ENCODE assay signal across 8 mouse cellular contexts in the genomic region with DNA sequence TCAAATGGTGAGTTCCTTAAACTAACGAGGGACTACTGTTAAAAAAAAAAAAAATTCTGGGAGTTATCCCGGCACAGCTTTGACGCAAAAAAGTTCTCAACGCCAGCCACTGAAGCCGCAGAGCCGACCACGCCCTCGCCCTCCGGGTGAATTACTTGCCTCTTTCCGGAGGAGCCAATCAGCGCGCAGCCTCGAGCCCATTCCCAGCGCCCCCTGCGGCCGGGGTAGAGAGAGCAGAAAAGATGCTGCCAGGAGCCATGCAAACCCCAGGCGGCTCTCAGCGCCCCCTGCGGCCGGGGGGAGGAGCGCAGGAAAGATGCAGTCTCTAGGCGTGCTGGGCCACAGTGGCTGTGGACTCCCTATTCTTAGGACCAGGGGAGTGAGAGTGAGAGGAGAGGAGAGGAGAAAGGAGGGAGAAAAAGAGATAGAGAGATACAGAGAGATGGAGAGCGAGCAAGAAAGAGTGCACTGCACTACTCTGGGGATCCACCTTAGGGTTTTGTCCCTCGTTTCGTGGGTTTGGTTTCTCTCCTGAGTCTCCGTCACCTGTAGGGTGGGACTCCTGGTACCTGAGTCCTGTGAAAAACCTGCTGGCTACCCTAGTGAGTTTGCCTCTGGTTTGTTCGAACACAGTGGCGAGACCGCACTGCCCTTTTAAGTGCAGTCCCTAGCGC. TPM values are rescaled to one million over a fixed set of nuclear protein-coding genes. Genes with fewer than 3 reads are reported as not detected.
A peak's percentile ranks its signal among the peaks of the same experiment; 100 is the strongest.
DNase-seq lines count a peak whose midpoint lies in the region; ATAC-seq lines count a peak whose summit lies in the region.

No protein-coding gene starts in this region.

- H3K9ac ChIP-seq in hindbrain, embryonic 11.5 days (ENCODE audit: low read depth, low read length) = peak overlapping the region; percentile 51; the same call in 1 of the 2 replicates

- H3K4me3 ChIP-seq in hindbrain, embryonic 11.5 days (ENCODE audit: low read depth, low read length) = peak overlapping the region; percentile 70

- H3K27me3 ChIP-seq in hindbrain, embryonic 11.5 days (ENCODE audit: control insufficient read depth, insufficient read depth, low read length) = no peaks in the 10 kb centered on the region

- WGBS in hindbrain, embryonic 11.5 days = 1% methylated on average over 30 of the region's 30 CpGs

- H3K36me3 ChIP-seq in hindbrain, embryonic 11.5 days (ENCODE audit: control insufficient read depth, insufficient read depth, low read length) = no peaks in the 10 kb centered on the region

- ATAC-seq in frontal cortex, adult (ENCODE audit: low TSS enrichment) = peak; percentile 66
- ATAC-seq in hindbrain, embryonic 11.5 days (ENCODE audit: low FRiP score) = peak; percentile 79

- no peaks in the 10 kb centered on the region for H3K4me1 ChIP-seq in hindbrain, embryonic 11.5 days (replicated peaks; ENCODE audit: control insufficient read depth, insufficient read depth, low read length)

- peak; percentile 12 for DNase-seq in MN1 (ENCODE audit: low spot score)
- DNase-seq in cerebellum, adult 9-10 months = peak; percentile 76
- peak; percentile 90 for DNase-seq in hindbrain, embryonic 11.5 days (ENCODE audit: low spot score)
- DNase-seq in layer of hippocampus, postnatal 10 days (ENCODE audit: low spot score in 2 of 2) = peak; percentile 81 to 84
- DNase-seq in lung, postnatal 10 days = peak; percentile 95
- DNase-seq in ovary, postnatal 36 days (ENCODE audit: low spot score) = peak; percentile 80
- DNase-seq in thymus, postnatal 36 days = peak; percentile 84 to 85

- no peaks in the 10 kb centered on the region for H3K9me3 ChIP-seq in hindbrain, embryonic 11.5 days (ENCODE audit: control insufficient read depth, low read length)

- peak overlapping the region; percentile 48 for H3K4me2 ChIP-seq in hindbrain, embryonic 11.5 days (replicated peaks; ENCODE audit: low read depth, low read length)

- 0 out of 2 replicates have a peak overlapping the region, but pooled peaks have one; percentile 44 for H3K27ac ChIP-seq in hindbrain, embryonic 11.5 days (ENCODE audit: low read depth, low read length)

RNA-seq across cellular contexts. Expression of a gene that starts 0.4 kb away (rescaled TPM):
- 0.40 and 0.49 TPM in 2 replicates for polyA plus RNA-seq in hindbrain, embryonic 11.5 days (2014; fragmentation: Nextera tagmentation; extraction: Ambion mirVana)
- 1 to 10 TPM in 1 of 2 experiments, under 1 TPM in 1; 0.76 to 2.1 TPM for total RNA-seq in layer of hippocampus, postnatal 10 days (2021)

RNA-seq across cellular contexts. Expression of a gene that starts 0.5 kb away (rescaled TPM):
- polyA plus RNA-seq in hindbrain, embryonic 11.5 days (2014; fragmentation: Nextera tagmentation; extraction: Ambion mirVana) = 62.3 and 69.6 TPM in 2 replicates
- total RNA-seq in layer of hippocampus, postnatal 10 days (2021) = 100 to 1,000 TPM; 116 to 119 TPM

Comparison
In these comparisons a context has a peak if more than half of its experiments do, and no peak if none do; other contexts are left out.
1. Peak in every context shown above with its lines: DNase-seq, ATAC-seq, H3K4me3 ChIP-seq and H3K27ac ChIP-seq.
2. DNase-seq: peak in every context shown above with its lines; median percentile 95 in lung, postnatal 10 days; 90 in hindbrain, embryonic 11.5 days; 84 in thymus, postnatal 36 days; 82 in layer of hippocampus, postnatal 10 days; 80 in ovary, postnatal 36 days; 76 in cerebellum, adult 9-10 months; 12 in MN1.